Mouse (Mus musculus): Measurements from ENCODE around the gene Gpr35.

DNA sequence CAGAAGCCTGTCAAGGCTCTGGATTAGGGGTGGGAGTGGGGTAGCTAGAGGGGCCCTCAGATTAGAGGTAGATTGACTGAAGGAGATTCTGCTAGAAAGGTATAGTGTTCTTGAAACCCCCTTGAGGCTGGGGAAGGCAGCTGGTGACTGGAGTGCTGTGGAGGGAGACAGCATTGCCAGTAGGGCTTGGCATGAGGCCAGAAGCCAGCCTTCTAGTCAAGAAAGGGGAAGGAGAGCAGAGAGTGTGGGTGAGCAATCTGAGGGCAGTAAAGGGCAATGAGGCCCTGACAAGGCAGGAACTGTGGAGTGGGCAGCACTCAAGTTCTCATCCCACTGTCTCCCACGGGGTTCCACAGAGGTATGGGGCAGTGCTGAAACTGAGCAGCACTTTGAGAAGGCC, 22.2 kb downstream of the Gpr35 start:
- no peak for TF ChIP-seq POLR2A (IDR thresholded peaks at IDR 0.05; ENCODE audit: insufficient read depth, low read length)
- no peak for TF ChIP-seq EP300 (IDR thresholded peaks at IDR 0.05; ENCODE audit: insufficient read depth, low read depth, low read length)
- no peak for TF ChIP-seq CTCF (IDR thresholded peaks at IDR 0.05; ENCODE audit: low read depth, low read length)

Data from ES-Bruce4 (cell line).